Mouse (Mus musculus): ENCODE results near the gene Srsf5. TPM values are rescaled to one million over a fixed set of nuclear protein-coding genes. Genes with fewer than 3 reads are reported as not detected.

Gene Srsf5
- polyA plus RNA-seq (2012), result 171 and 276 TPM in 2 replicates

GRCm38 (mm10) chr12:80945334-80945995, at the start of gene Srsf5:
Srsf5 (plus strand) TSS chr12:80945504.

GRCm38 (mm10) chr12:80968605-80969004, 23.3 kb downstream of the Srsf5 start, which contains the start of gene Slc10a1:
Slc10a1 (minus strand) TSS chr12:80968705.

Other genes starting within 250 kb of the Srsf5 start
- 0.02 TPM in 1 of 2 replicates, not detected in the other for gene Ccdc177, start 184.8 kb upstream of the Srsf5 start, polyA plus RNA-seq (2012)
- gene Susd6, start 155.0 kb upstream of the Srsf5 start, polyA plus RNA-seq (2012), result 13.5 and 14.2 TPM in 2 replicates
- not detected in 2 replicates for gene Slc10a1, start 23.2 kb downstream of the Srsf5 start, polyA plus RNA-seq (2012)
- gene Smoc1, start 81.3 kb downstream of the Srsf5 start, polyA plus RNA-seq (2012), result 0.27 and 0.30 TPM in 2 replicates